Mouse (Mus musculus) gastrocnemius, postnatal 10 days (tissue): ENCODE measurements around the gene Rab28. TPM values are rescaled to one million over a fixed set of nuclear protein-coding genes. Genes with fewer than 3 reads are reported as not detected.

Experiments used
- DNase-seq: peaks from one replicate; pipeline ENCODE4 v3.0.0; 2021; ENCODE audit warnings: mixed read lengths
- total RNA-seq, 2 experiments: library from RNA; stranded (reverse); gene quantifications; 2 replicates each; pipeline ENCODE4 v1.2.3; 2021

Gene Rab28
- total RNA-seq, 2 experiments from 2014 or later, result 52.6 to 53.2 TPM

- DNase-seq, result no peak
Observed at GRCm38 (mm10) chr5:41627224-41628144, 80.5 kb downstream of the Rab28 start.

- DNase-seq, result no peak
Observed at GRCm38 (mm10) chr5:41625544-41625943, 82.4 kb downstream of the Rab28 start.

- DNase-seq, result no peak
Observed at GRCm38 (mm10) chr5:41621748-41622147, 86.2 kb downstream of the Rab28 start.

- DNase-seq, result no peak
Observed at GRCm38 (mm10) chr5:41618966-41619365, 89.0 kb downstream of the Rab28 start.

GRCm38 (mm10) chr5:41610447-41611030 is 97.4 kb downstream of the Rab28 start:
- DNase-seq, result no peak

GRCm38 (mm10) chr5:41596242-41597117 is 111.5 kb downstream of the Rab28 start:
- DNase-seq, result no peak

GRCm38 (mm10) chr5:41595199-41595598 is 112.8 kb downstream of the Rab28 start:
- no peak for DNase-seq

- DNase-seq, result no peak
Observed at GRCm38 (mm10) chr5:41578051-41578450, 129.9 kb downstream of the Rab28 start.

Other genes with a start within 250 kb of the Rab28 start
- gene Nkx3-2, start 56.3 kb upstream of the Rab28 start, total RNA-seq, result under 1 TPM; 0.19 to 0.29 TPM
- gene Bod1l, start 136.2 kb upstream of the Rab28 start, total RNA-seq, result 10 to 100 TPM; 14.9 to 18.6 TPM